Mouse (Mus musculus) c-Kit-negative CD71-positive TER-119-positive erythroid progenitor cells, embryonic 14.5 days (primary cell): ENCODE results near the gene Havcr2.
"Not testable (repeated sequence)": the region's sequence is repeated elsewhere in the genome, so short reads cannot be mapped to it uniquely, and the experiment has no call there.

Experiments
- DNase-seq: peaks from one replicate; pipeline ENCODE4 v3.0.0-alpha.2; 2013; ENCODE audit warnings: low read depth, low spot score

Gene Havcr2

GRCm38 (mm10) chr11:46454453-46455045, at the start of gene Havcr2:
Gene Havcr2, plus strand, starts transcription at chr11:46454935.
- DNase-seq: no peak

- no peak for DNase-seq
Measured at GRCm38 (mm10) chr11:46404986-46405385, 49.7 kb upstream of the Havcr2 start.

- no peak for DNase-seq
Measured at GRCm38 (mm10) chr11:46406721-46407120, 48.0 kb upstream of the Havcr2 start.

GRCm38 (mm10) chr11:46410018-46410563, 44.6 kb upstream of the Havcr2 start:
- no peak for DNase-seq

- no peak for DNase-seq
Measured at GRCm38 (mm10) chr11:46418438-46418837, 36.3 kb upstream of the Havcr2 start.

GRCm38 (mm10) chr11:46418860-46419259, 35.9 kb upstream of the Havcr2 start:
- DNase-seq: no peak

- DNase-seq: no peak
Measured at GRCm38 (mm10) chr11:46421086-46421888, 33.4 kb upstream of the Havcr2 start.

- DNase-seq: not testable (repeated sequence)
Measured at GRCm38 (mm10) chr11:46428131-46428530, 26.6 kb upstream of the Havcr2 start.

GRCm38 (mm10) chr11:46430123-46430522, 24.6 kb upstream of the Havcr2 start:
- DNase-seq: no peak

GRCm38 (mm10) chr11:46431129-46431528, 23.6 kb upstream of the Havcr2 start:
- DNase-seq: peak; percentile 69

- no peak for DNase-seq
Measured at GRCm38 (mm10) chr11:46435363-46435762, 19.4 kb upstream of the Havcr2 start.

GRCm38 (mm10) chr11:46436760-46437458, 17.8 kb upstream of the Havcr2 start, which contains the start of gene Med7:
Gene Med7, plus strand, starts transcription at chr11:46436925.
- peak; percentile 97 for DNase-seq

GRCm38 (mm10) chr11:46437459-46438000, 17.2 kb upstream of the Havcr2 start:
- DNase-seq: peak; percentile 75

GRCm38 (mm10) chr11:46439005-46439543, 15.7 kb upstream of the Havcr2 start:
- DNase-seq: no peak

GRCm38 (mm10) chr11:46441774-46442173, 13.0 kb upstream of the Havcr2 start:
- DNase-seq: no peak

- no peak for DNase-seq
Measured at GRCm38 (mm10) chr11:46443152-46443551, 11.6 kb upstream of the Havcr2 start.

- no peak for DNase-seq
Measured at GRCm38 (mm10) chr11:46443979-46444378, 10.8 kb upstream of the Havcr2 start.

GRCm38 (mm10) chr11:46446150-46446549, 8.6 kb upstream of the Havcr2 start:
- DNase-seq: no peak

- DNase-seq: no peak
Measured at GRCm38 (mm10) chr11:46447644-46448484, 6.9 kb upstream of the Havcr2 start.

GRCm38 (mm10) chr11:46449461-46450080, 5.2 kb upstream of the Havcr2 start:
- DNase-seq: no peak
